Mouse (Mus musculus) erythroid progenitor cell, adult 5-6 weeks (primary cell): Measurements from ENCODE around the gene Olfr1093. TPM values are rescaled to one million over a fixed set of nuclear protein-coding genes. Genes with fewer than 3 reads are reported as not detected.

ENCODE experiments used
- ATAC-seq: replicated peaks from 2 replicates; pipeline ENCODE4 v1.8.0; 2016; ENCODE audit warnings: moderate number of reproducible peaks, mild to moderate bottlenecking, moderate TSS enrichment, inconsistent platforms; ENCODE audit not compliant: poor library complexity, low FRiP score, severe bottlenecking
- total RNA-seq, 2 experiments: library from RNA; stranded (forward) in 1 of 2; stranded (reverse) in 1 of 2; fragments of 150-400 nt in 1 of 2; fragments of 186-747, 209-891 nt in 1 of 2; gene quantifications; 2 replicates each; pipeline versions ENCODE4 v1.2.3 to v1.2.4; 2015 to 2017; ENCODE audit warnings: low replicate concordance in 2 of 2

The Olfr1093 gene
- not detected in 2 replicates for total RNA-seq (2015; ENCODE audit: low replicate concordance)
- not detected in 2 replicates for total RNA-seq (2017; ENCODE audit: low replicate concordance)

DNA sequence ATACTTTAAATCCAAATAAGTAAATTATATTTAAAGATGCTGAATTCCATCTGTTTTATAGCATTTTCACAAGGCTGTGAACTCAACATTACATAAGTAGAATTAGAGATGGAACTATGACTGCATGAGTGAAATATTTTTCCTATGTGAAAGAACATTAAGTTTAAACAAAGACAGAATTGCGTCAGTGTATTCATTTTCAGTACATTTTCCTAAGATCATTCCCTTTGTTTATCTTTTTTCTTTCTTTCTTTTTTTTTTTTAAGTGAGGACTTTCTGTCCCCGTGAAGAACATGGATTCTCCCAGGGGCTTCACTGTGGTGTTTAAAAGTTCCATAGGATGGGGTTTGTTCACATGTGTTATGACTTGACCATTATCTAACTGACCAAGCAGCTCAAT is at the start of gene Olfr1093:
Olfr1093 (plus strand) TSS at position 301 of the 400 bp plus-strand sequence.
- no peak for ATAC-seq

- no peak for ATAC-seq
Measured at GRCm38 (mm10) chr2:86733601-86734000, 48.7 kb upstream of the Olfr1093 start, which contains the start of gene Olfr1089. Gene Olfr1089 (minus strand): TSS chr2:86733701.

- ATAC-seq, result no peak
Measured at GRCm38 (mm10) chr2:86758893-86759292, 23.4 kb upstream of the Olfr1093 start, which contains the start of gene Olfr1090. Gene Olfr1090 (minus strand): TSS chr2:86758993.

- ATAC-seq, result no peak
Measured at GRCm38 (mm10) chr2:86761050-86761449, 21.2 kb upstream of the Olfr1093 start.

- no peak for ATAC-seq
Measured at GRCm38 (mm10) chr2:86809918-86810317, 27.6 kb downstream of the Olfr1093 start, which contains the start of gene Olfr141. Gene Olfr141 (minus strand): TSS chr2:86810018.

- ATAC-seq, result no peak
Measured at GRCm38 (mm10) chr2:86824363-86824762, 42.1 kb downstream of the Olfr1093 start, which contains the start of gene Olfr1094. Gene Olfr1094 (plus strand): TSS chr2:86824663.

Other genes with a start within 250 kb of the Olfr1093 start
- not detected in 2 replicates for gene Olfr1079, start 240.0 kb upstream of the Olfr1093 start, total RNA-seq (2015; ENCODE audit: low replicate concordance)
- not detected in 2 replicates for gene Olfr1079, start 240.0 kb upstream of the Olfr1093 start, total RNA-seq (2017; ENCODE audit: low replicate concordance)
- gene Olfr1080, start 224.2 kb upstream of the Olfr1093 start, total RNA-seq (2015; ENCODE audit: low replicate concordance), result not detected in 2 replicates
- gene Olfr1080, start 224.2 kb upstream of the Olfr1093 start, total RNA-seq (2017; ENCODE audit: low replicate concordance), result not detected in 2 replicates
- gene Olfr1082, start 183.5 kb upstream of the Olfr1093 start, total RNA-seq (2015; ENCODE audit: low replicate concordance), result not detected in 2 replicates
- not detected in 2 replicates for gene Olfr1082, start 183.5 kb upstream of the Olfr1093 start, total RNA-seq (2017; ENCODE audit: low replicate concordance)
- not detected in 2 replicates for gene Olfr1084, start 142.8 kb upstream of the Olfr1093 start, total RNA-seq (2015; ENCODE audit: low replicate concordance)
- not detected in 2 replicates for gene Olfr1084, start 142.8 kb upstream of the Olfr1093 start, total RNA-seq (2017; ENCODE audit: low replicate concordance)
- not detected in 2 replicates for gene Olfr1085, start 120.5 kb upstream of the Olfr1093 start, total RNA-seq (2015; ENCODE audit: low replicate concordance)
- gene Olfr1085, start 120.5 kb upstream of the Olfr1093 start, total RNA-seq (2017; ENCODE audit: low replicate concordance), result not detected in 2 replicates
- gene Olfr1086, start 102.4 kb upstream of the Olfr1093 start, total RNA-seq (2015; ENCODE audit: low replicate concordance), result not detected in 2 replicates
- gene Olfr1086, start 102.4 kb upstream of the Olfr1093 start, total RNA-seq (2017; ENCODE audit: low replicate concordance), result not detected in 2 replicates
- not detected in 2 replicates for gene Olfr1087, start 84.1 kb upstream of the Olfr1093 start, total RNA-seq (2015; ENCODE audit: low replicate concordance)
- gene Olfr1087, start 84.1 kb upstream of the Olfr1093 start, total RNA-seq (2017; ENCODE audit: low replicate concordance), result not detected in 2 replicates
- not detected in 2 replicates for gene Olfr1089, start 48.8 kb upstream of the Olfr1093 start, total RNA-seq (2015; ENCODE audit: low replicate concordance)
- gene Olfr1089, start 48.8 kb upstream of the Olfr1093 start, total RNA-seq (2017; ENCODE audit: low replicate concordance), result not detected in 2 replicates
- gene Olfr1090, start 23.5 kb upstream of the Olfr1093 start, total RNA-seq (2015; ENCODE audit: low replicate concordance), result not detected in 2 replicates
- not detected in 2 replicates for gene Olfr1090, start 23.5 kb upstream of the Olfr1093 start, total RNA-seq (2017; ENCODE audit: low replicate concordance)
- gene Olfr141, start 27.5 kb downstream of the Olfr1093 start, total RNA-seq (2015; ENCODE audit: low replicate concordance), result not detected in 2 replicates
- gene Olfr141, start 27.5 kb downstream of the Olfr1093 start, total RNA-seq (2017; ENCODE audit: low replicate concordance), result not detected in 2 replicates
- gene Olfr1094, start 42.2 kb downstream of the Olfr1093 start, total RNA-seq (2015; ENCODE audit: low replicate concordance), result not detected in 2 replicates
- gene Olfr1094, start 42.2 kb downstream of the Olfr1093 start, total RNA-seq (2017; ENCODE audit: low replicate concordance), result not detected in 2 replicates
- not detected in 2 replicates for gene Olfr1095, start 69.2 kb downstream of the Olfr1093 start, total RNA-seq (2015; ENCODE audit: low replicate concordance)
- not detected in 2 replicates for gene Olfr1095, start 69.2 kb downstream of the Olfr1093 start, total RNA-seq (2017; ENCODE audit: low replicate concordance)
- not detected in 2 replicates for gene Gm13723, start 92.3 kb downstream of the Olfr1093 start, total RNA-seq (2015; ENCODE audit: low replicate concordance)
- not detected in 2 replicates for gene Gm13723, start 92.3 kb downstream of the Olfr1093 start, total RNA-seq (2017; ENCODE audit: low replicate concordance)
- not detected in 2 replicates for gene Olfr1097, start 109.7 kb downstream of the Olfr1093 start, total RNA-seq (2015; ENCODE audit: low replicate concordance)
- gene Olfr1097, start 109.7 kb downstream of the Olfr1093 start, total RNA-seq (2017; ENCODE audit: low replicate concordance), result not detected in 2 replicates
- gene Olfr1098, start 142.1 kb downstream of the Olfr1093 start, total RNA-seq (2015; ENCODE audit: low replicate concordance), result not detected in 2 replicates
- not detected in 2 replicates for gene Olfr1098, start 142.1 kb downstream of the Olfr1093 start, total RNA-seq (2017; ENCODE audit: low replicate concordance)
- not detected in 2 replicates for gene Olfr1099, start 178.2 kb downstream of the Olfr1093 start, total RNA-seq (2015; ENCODE audit: low replicate concordance)
- gene Olfr1099, start 178.2 kb downstream of the Olfr1093 start, total RNA-seq (2017; ENCODE audit: low replicate concordance), result not detected in 2 replicates
- gene Olfr1100, start 197.5 kb downstream of the Olfr1093 start, total RNA-seq (2015; ENCODE audit: low replicate concordance), result not detected in 2 replicates
- gene Olfr1100, start 197.5 kb downstream of the Olfr1093 start, total RNA-seq (2017; ENCODE audit: low replicate concordance), result not detected in 2 replicates
- not detected in 2 replicates for gene Olfr1101, start 208.7 kb downstream of the Olfr1093 start, total RNA-seq (2015; ENCODE audit: low replicate concordance)
- not detected in 2 replicates for gene Olfr1101, start 208.7 kb downstream of the Olfr1093 start, total RNA-seq (2017; ENCODE audit: low replicate concordance)
- gene Olfr1102, start 215.9 kb downstream of the Olfr1093 start, total RNA-seq (2015; ENCODE audit: low replicate concordance), result not detected in 2 replicates
- gene Olfr1102, start 215.9 kb downstream of the Olfr1093 start, total RNA-seq (2017; ENCODE audit: low replicate concordance), result not detected in 2 replicates
- gene Olfr1104, start 244.6 kb downstream of the Olfr1093 start, total RNA-seq (2015; ENCODE audit: low replicate concordance), result not detected in 2 replicates
- not detected in 2 replicates for gene Olfr1104, start 244.6 kb downstream of the Olfr1093 start, total RNA-seq (2017; ENCODE audit: low replicate concordance)